Mouse (Mus musculus) liver, embryonic 15.5 days (tissue): Measurements from ENCODE around the gene Npas3. TPM values are rescaled to one million over a fixed set of nuclear protein-coding genes. Genes with fewer than 3 reads are reported as not detected.

Experiments
- ATAC-seq: fragments of 200-750 bp; cut with Nextera tagmentation; 2 replicates; pipeline ENCODE4 v1.8.0; 2017; ENCODE audit warnings: moderate number of reproducible peaks, mild to moderate bottlenecking, moderate library complexity; ENCODE audit not compliant: insufficient read depth
- H3K27ac ChIP-seq: fragments of 300-500 bp; sonication (generic); replicated peaks from 2 replicates; pipeline ENCODE4 v1.5.1; 2015; ENCODE audit warnings: mild to moderate bottlenecking, inconsistent platforms
- H3K27me3 ChIP-seq: fragments of 300-500 bp; sonication (generic); 2 replicates; pipeline ENCODE4 v1.6.1; 2015; ENCODE audit warnings: mild to moderate bottlenecking, inconsistent platforms
- H3K36me3 ChIP-seq: fragments of 300-500 bp; sonication (generic); replicated peaks from 2 replicates; pipeline ENCODE4 v1.6.1; 2015; ENCODE audit warnings: moderate library complexity, mild to moderate bottlenecking, inconsistent platforms
- H3K4me1 ChIP-seq: fragments of 300-500 bp; sonication (generic); replicated peaks from 2 replicates; pipeline ENCODE4 v1.6.1; 2015; ENCODE audit warnings: inconsistent platforms
- H3K4me2 ChIP-seq: fragments of 300-500 bp; sonication (generic); 2 replicates; pipeline ENCODE4 v1.6.1; 2015; ENCODE audit warnings: moderate library complexity, mild to moderate bottlenecking, inconsistent platforms
- H3K4me3 ChIP-seq: fragments of 300-500 bp; sonication (generic); replicated peaks from 2 replicates; pipeline ENCODE4 v1.5.1; 2015; ENCODE audit warnings: mild to moderate bottlenecking, inconsistent platforms
- H3K9ac ChIP-seq: fragments of 300-500 bp; sonication (generic); 2 replicates; pipeline ENCODE4 v1.6.1; 2015; ENCODE audit warnings: moderate library complexity, mild to moderate bottlenecking, inconsistent platforms
- H3K9me3 ChIP-seq: fragments of 300-500 bp; sonication (generic); replicated peaks from 2 replicates; pipeline ENCODE4 v1.6.1; 2016; ENCODE audit warnings: inconsistent platforms
- WGBS: fragments of 180-500 bp; shearing (Covaris S2); methylation state at CpG from one replicate; pipeline ENCODE4 v1.1.7; 2015; ENCODE audit warnings: mixed read lengths; ENCODE audit not compliant: insufficient replicate concordance; 5-methylcytosine and 5-hydroxymethylcytosine counted together
- polyA plus RNA-seq: library from polyadenylated mRNA; unstranded; fragments of >200 nt; fragmentation: Nextera tagmentation; extraction: Ambion mirVana; gene quantifications from 2 replicates; pipeline ENCODE4 v1.2.1, GENCODE M21; 2015

The Npas3 gene
- polyA plus RNA-seq, 1 experiment from 2014 or later = 0.33 TPM

DNA sequence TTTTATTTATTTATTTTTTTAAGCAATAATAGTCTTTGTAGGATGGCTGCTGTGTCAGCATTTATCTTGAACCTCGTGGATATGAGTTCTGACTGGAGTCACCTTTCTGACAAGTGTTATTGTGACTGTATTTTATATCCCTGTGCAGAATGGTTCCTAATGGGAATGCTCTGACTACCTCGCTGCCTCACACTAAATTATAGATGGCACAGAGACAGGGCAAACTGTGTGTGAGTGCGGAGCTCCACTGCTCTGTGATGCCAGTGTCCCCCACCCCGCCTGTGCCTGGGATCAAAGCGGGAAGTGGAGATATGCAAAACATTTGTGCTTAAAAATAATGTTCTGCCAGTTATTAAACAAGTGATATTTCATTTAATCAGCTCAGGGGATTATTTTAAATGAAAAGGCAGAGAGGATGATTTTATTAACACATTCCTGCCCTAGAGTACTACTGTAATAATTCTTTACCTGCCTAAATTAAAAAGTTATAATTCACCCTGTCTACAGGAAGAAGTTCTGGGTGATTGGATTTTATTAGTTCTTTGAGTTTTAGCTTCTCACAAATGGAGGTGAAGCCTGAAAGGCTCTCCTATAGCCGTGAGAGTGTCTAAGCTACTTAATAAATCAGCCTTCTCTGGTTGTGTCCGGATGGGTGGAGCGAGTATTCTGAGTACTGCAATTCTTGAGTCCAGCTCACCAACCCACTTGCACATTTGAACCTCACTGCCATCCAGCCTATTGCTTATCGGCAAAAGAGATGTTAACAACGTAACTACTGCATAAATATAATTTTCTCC lies 721.1 kb downstream of the Npas3 start:
- 65% methylated on average over 10 of the region's 10 CpGs for WGBS
- no peak for ATAC-seq
- H3K9me3 ChIP-seq = no peaks in the 10 kb centered on the region

DNA sequence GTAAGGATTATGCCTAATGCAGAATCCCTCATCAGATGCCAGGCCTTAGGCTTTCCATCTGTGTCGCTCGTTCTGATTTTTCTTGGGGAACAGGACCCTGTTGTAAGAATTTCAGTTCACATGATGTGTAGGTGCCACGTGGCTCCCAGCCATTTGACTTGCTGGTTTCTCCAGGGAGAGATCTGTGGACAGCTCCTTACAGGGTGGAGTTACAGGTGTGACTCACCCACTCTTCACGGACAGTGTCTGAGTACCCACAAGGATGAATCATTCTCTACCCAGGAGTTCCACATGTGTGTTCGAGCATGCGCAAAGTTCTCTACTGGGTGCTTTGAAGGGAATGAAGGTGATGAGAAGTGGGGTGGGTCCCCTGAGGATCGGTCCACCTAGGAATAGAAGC lies 722.2 kb downstream of the Npas3 start:
- no peaks in the 10 kb centered on the region for H3K4me1 ChIP-seq
- H3K9me3 ChIP-seq = no peaks in the 10 kb centered on the region
- H3K27me3 ChIP-seq = no peaks in the 10 kb centered on the region
- no peak overlapping the region for H3K9ac ChIP-seq
- WGBS = 71% methylated on average over 7 of the region's 7 CpGs
- H3K27ac ChIP-seq = no peak overlapping the region
- no peaks in the 10 kb centered on the region for H3K36me3 ChIP-seq
- H3K4me3 ChIP-seq = no peak overlapping the region
- ATAC-seq = no peak
- H3K4me2 ChIP-seq = no peak overlapping the region

More for the DNA sequence above, 721.1 kb downstream of the Npas3 start:
- no peak overlapping the region for H3K27ac ChIP-seq
- H3K4me3 ChIP-seq = no peak overlapping the region
- no peaks in the 10 kb centered on the region for H3K27me3 ChIP-seq
- no peaks in the 10 kb centered on the region for H3K4me1 ChIP-seq
- no peak overlapping the region for H3K9ac ChIP-seq
- no peaks in the 10 kb centered on the region for H3K36me3 ChIP-seq
- H3K4me2 ChIP-seq = no peak overlapping the region

DNA sequence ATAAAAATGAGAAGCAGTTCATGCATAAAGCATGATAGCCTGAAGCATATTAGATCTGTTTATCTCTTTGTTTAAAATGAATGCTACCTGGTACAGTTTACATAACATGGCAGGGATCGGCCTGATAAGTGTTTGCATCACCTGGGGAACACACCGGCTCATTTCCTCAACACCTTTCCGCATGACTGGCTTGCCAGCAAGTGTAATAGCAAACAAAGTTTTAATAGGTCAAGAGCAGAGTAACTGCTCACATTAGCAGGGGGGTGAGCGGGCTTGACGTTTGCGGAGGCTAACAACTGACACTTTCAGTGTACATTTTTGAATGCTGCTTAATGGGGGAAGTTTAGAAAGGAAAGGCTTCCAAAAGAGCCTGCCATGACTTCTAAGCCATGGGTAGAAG lies 724.9 kb downstream of the Npas3 start:
- H3K27ac ChIP-seq = no peak overlapping the region
- H3K36me3 ChIP-seq = no peaks in the 10 kb centered on the region
- H3K27me3 ChIP-seq = no peaks in the 10 kb centered on the region
- 72% methylated on average over 6 of the region's 6 CpGs for WGBS
- no peak overlapping the region for H3K4me3 ChIP-seq
- H3K4me2 ChIP-seq = no peak overlapping the region
- H3K9ac ChIP-seq = no peak overlapping the region
- no peaks in the 10 kb centered on the region for H3K4me1 ChIP-seq
- no peak for ATAC-seq
- no peaks in the 10 kb centered on the region for H3K9me3 ChIP-seq

DNA sequence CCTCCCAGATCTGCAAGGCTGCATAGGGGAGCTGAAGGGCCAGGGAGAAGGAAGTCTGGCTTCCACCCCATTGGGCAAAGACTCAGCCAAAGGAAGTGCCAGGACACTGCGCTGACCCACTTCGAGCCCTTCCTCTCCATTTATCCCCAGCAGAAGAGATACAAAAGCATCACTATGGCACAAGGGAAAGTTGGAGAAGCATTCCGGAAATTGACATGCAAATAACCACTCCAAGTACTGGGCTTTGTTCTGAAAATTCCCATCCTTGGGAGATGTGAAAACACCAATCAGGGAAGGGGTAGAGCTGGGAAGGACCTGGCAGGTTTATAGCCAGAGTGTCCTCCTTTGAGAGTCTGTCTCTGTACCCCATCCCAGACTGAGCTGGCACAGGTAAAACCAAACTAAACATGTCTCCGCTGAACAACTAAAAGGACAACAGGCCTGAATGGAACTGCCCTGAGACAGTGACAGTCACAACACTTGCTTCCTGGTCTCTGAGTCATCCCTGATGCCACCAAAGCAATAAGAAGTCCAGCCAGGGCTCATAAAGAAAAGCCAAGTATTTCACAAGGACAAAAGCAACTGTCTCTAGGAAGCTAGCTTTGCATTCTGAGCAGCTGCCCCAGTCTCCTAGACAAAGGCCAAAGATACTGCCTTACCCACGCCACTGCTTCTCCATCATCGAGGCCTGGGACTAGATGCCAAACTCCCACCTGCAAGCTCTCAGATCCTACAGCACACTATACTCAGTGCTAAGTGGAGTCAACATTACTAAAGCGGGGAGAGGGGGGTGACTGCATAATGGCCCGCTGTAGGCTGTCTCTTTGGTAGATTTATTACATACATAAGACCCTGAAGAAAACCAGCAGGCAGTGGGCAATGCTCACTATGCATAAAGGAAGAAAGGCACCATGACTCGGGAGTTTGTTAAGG lies 733.4 kb downstream of the Npas3 start:
- no peaks in the 10 kb centered on the region for H3K4me1 ChIP-seq
- 54% methylated on average over 9 of the region's 9 CpGs for WGBS
- H3K4me3 ChIP-seq = no peak overlapping the region
- H3K27ac ChIP-seq = no peak overlapping the region
- no peak overlapping the region for H3K4me2 ChIP-seq
- no peaks in the 10 kb centered on the region for H3K9me3 ChIP-seq
- no peak overlapping the region for H3K9ac ChIP-seq
- ATAC-seq = no peak
- H3K27me3 ChIP-seq = no peaks in the 10 kb centered on the region
- no peaks in the 10 kb centered on the region for H3K36me3 ChIP-seq

DNA sequence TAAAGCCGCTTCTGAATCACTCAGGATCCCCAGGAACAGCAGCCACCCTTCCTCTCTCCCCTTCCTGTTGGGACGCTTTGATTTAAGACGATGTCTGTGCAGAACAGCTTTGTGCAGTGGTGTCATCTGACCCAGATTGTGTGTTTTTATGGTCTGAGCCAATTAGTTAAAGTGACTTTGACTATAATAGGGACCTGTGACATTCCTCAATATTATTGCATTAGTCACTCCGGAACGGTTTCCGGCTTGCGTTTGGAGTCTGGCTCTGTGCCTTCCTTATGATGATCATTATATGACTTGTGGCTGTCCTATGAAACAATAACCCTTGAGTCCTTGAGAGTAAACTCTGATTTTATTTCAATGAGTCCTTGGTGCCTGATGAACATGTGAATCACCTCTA lies 735.5 kb downstream of the Npas3 start:
- H3K4me1 ChIP-seq = no peaks in the 10 kb centered on the region
- ATAC-seq = no peak

DNA sequence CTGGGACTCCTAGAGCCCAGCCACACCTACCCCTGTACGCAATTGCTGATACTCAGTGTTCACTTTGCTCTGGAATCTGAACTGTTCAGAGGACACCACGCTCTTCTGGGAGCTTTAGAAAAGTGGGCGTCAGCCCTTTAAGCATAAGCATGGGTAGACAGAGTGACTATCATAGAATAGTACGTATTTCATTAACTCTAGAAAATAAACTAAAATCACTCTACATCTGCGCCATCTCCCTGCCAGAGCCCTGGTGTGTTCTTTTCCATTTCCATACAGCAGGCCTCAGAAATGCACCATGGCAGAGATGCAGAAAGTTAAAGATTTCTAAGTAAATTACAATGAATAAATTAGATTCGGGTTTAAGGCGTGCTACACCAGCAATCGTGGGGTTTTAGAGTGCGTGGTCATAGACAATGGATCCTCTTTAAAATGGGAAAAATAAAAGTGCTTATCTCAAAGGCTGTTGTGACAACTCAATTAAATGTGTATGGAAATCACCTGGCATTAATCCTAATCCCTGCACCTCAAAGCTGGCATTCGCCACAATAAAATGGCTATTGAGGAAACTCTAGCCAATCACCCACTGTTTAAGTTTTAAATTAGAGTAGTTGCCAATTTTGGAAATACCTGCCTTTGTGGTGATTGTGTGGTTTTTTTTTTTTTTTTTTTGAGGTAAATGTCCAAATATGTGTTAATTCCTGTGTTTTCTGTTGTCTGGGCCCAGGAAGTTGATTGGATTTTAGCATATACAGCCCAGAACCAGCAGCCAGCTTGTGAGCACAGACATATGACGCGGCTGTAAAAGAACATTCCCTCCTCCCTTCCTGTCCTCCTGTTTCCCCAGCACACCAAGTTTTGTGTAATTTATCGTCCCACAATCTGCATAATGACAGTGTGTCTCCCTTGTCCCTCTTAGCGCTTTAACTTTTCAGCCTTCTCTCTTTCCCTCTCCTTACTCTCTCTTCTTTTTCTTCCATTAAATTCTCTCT lies 737.7 kb downstream of the Npas3 start:
- no peaks in the 10 kb centered on the region for H3K36me3 ChIP-seq
- H3K4me2 ChIP-seq = no peak overlapping the region
- no peaks in the 10 kb centered on the region for H3K4me1 ChIP-seq
- H3K4me3 ChIP-seq = no peak overlapping the region
- WGBS = 68% methylated on average over 14 of the region's 14 CpGs
- ATAC-seq = no peak
- H3K27ac ChIP-seq = no peak overlapping the region
- no peak overlapping the region for H3K9ac ChIP-seq
- no peaks in the 10 kb centered on the region for H3K27me3 ChIP-seq
- no peaks in the 10 kb centered on the region for H3K9me3 ChIP-seq

More for the DNA sequence above, 735.5 kb downstream of the Npas3 start:
- 71% methylated on average over 7 of the region's 7 CpGs for WGBS
- no peaks in the 10 kb centered on the region for H3K9me3 ChIP-seq
- H3K27ac ChIP-seq = no peak overlapping the region
- H3K36me3 ChIP-seq = no peaks in the 10 kb centered on the region
- H3K4me2 ChIP-seq = no peak overlapping the region
- H3K9ac ChIP-seq = no peak overlapping the region
- H3K27me3 ChIP-seq = no peaks in the 10 kb centered on the region
- no peak overlapping the region for H3K4me3 ChIP-seq

DNA sequence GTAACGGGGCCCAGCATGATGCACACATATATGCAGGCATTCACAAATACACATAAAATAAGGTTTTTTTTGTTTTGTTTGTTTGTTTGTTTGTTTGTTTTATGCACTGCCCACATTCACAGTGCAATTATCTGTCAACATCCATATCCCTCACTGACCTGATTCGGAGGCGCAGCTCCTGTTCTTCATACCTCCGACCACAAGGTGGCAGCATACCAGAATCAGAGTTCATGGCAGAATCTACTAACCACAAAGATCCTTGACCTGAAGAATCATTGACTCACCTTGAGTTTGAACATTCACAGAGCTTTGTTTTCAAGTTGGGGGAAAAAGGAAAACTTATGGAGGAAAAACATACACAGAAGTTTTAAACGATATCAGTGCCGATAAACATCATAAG lies 743.9 kb downstream of the Npas3 start:
- H3K27me3 ChIP-seq = no peaks in the 10 kb centered on the region
- H3K9ac ChIP-seq = no peak overlapping the region
- no peak for ATAC-seq
- no peaks in the 10 kb centered on the region for H3K36me3 ChIP-seq
- H3K4me1 ChIP-seq = no peaks in the 10 kb centered on the region
- H3K4me2 ChIP-seq = no peak overlapping the region
- WGBS = 85% methylated on average over 6 of the region's 6 CpGs
- no peak overlapping the region for H3K4me3 ChIP-seq
- H3K27ac ChIP-seq = no peak overlapping the region
- no peaks in the 10 kb centered on the region for H3K9me3 ChIP-seq

DNA sequence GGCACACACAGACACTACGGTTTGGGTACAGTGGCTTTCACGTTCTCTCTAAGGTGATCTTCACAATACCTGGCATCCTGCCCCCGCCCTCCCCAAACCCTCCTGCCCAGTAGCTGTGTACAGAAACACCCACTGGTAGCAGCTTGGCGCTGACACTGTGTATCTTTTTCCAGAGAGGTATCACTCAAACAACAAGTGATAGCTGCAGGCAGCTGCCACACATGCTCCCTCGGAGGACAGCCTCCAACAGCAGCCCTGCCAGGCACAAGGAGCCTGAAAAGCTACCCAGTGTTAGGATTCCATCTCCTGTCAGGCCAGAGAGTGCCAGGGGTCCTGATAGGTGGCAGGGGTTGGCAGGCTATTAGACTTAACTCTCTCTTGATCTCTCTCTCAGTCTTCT lies 747.2 kb downstream of the Npas3 start:
- Histone ChIP-seq H3K9ac (no peak overlapping the region), H3K27me3 (no peaks in the 10 kb centered on the region)
- ATAC-seq = no peak

DNA sequence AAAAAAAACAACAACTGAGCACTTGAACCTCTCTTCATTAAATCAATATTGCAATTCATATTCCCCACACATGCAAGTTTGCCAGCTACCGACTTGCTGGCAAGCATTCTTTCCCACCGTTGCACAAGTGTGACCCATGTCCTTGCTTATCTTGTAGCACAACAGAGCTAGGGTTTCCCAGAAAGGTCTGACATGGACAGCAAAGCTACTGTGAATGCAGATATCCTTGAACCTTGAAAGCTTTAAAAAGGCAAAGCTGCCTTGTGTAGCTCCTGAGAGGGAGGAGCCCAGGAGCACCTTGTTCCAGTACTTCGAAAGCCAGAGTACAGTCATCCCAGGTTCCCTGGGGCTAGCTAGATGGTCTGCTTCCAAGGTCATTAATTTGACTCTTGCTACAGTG lies 748.7 kb downstream of the Npas3 start:
- no peak for ATAC-seq
- WGBS = 62% methylated on average over 3 of the region's 3 CpGs

More for the DNA sequence above, 747.2 kb downstream of the Npas3 start:
- 55% methylated on average over 5 of the region's 5 CpGs for WGBS
- Histone ChIP-seq H3K9me3 (no peaks in the 10 kb centered on the region), H3K4me1 (no peaks in the 10 kb centered on the region), H3K36me3 (no peaks in the 10 kb centered on the region), H3K4me3 (no peak overlapping the region), H3K27ac (no peak overlapping the region), H3K4me2 (no peak overlapping the region)

DNA sequence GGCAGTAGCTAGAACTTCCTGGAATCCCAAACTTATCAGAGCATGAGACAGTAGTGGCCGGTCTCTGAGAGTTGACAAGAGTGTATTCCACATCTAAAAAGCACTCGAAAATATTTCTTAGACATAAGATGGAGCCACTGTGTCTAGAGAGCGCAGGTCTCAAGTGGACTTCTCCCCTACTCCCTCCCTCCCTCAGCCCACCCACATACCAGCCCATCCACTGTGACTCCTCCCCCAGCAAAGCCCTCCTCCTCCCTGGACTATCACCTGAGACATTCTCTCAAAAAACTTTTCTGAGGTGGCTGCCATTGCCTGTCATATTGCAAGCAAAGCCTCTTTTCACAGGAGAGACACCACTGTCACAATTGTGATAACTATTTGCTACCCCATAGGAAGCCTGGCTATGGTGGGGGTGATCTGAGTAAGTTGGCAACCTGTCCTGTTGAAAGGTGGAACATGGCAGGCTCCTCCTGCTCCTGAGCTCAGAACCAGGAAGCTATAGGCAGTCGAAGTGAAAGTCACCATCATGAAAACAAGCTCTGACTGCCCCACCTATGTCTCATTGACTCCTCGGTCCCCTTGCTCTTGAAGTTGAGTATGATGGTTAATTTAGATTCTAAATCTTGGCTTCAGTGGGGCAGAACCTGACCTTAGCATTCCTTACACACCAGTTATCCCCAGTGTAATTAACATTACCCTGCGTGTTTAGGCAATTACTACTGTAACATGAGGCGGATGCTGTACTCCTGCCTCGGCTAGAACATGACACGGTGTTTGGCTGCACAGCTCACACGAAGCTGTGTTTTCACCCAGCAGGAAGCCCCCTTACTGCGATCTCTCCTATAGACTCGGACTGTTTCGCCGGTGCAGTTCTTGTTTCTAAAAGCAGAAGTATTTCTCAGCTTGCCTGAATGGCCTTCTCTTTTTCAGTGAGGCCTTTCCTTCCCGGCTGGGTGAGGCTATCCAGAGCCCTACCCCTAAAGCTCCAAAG lies 751.5 kb downstream of the Npas3 start:
- Histone ChIP-seq H3K4me3 (no peak overlapping the region), H3K36me3 (no peaks in the 10 kb centered on the region), H3K27me3 (no peaks in the 10 kb centered on the region), H3K4me2 (no peak overlapping the region), H3K27ac (no peak overlapping the region), H3K4me1 (no peaks in the 10 kb centered on the region), H3K9me3 (no peaks in the 10 kb centered on the region), H3K9ac (no peak overlapping the region)
- 40% methylated on average over 15 of the region's 15 CpGs for WGBS
- ATAC-seq = no peak

More for the DNA sequence above, 748.7 kb downstream of the Npas3 start:
- no peak overlapping the region for H3K9ac ChIP-seq
- no peak overlapping the region for H3K27ac ChIP-seq
- no peak overlapping the region for H3K4me3 ChIP-seq
- no peaks in the 10 kb centered on the region for H3K9me3 ChIP-seq
- no peaks in the 10 kb centered on the region for H3K36me3 ChIP-seq
- H3K4me2 ChIP-seq = no peak overlapping the region
- H3K27me3 ChIP-seq = no peaks in the 10 kb centered on the region
- H3K4me1 ChIP-seq = no peaks in the 10 kb centered on the region
